Mouse (Mus musculus) olfactory bulb, adult 2 months (tissue): ENCODE data around the gene Gm9803.

ENCODE experiments used
- CTCF ChIP-seq: fragments of 200-500 bp; IDR thresholded peaks from 2 replicates; pipeline ENCODE4 v1.5.1; 2012; ENCODE audit warnings: low read depth, mild to moderate bottlenecking, low read length, moderate library complexity; ENCODE audit not compliant: insufficient read depth
- POLR2A ChIP-seq: fragments of 200-500 bp; IDR thresholded peaks from 2 replicates; pipeline ENCODE4 v1.6.1; 2012; ENCODE audit warnings: mild to moderate bottlenecking, low read depth, low read length, moderate library complexity; ENCODE audit not compliant: insufficient read depth

DNA sequence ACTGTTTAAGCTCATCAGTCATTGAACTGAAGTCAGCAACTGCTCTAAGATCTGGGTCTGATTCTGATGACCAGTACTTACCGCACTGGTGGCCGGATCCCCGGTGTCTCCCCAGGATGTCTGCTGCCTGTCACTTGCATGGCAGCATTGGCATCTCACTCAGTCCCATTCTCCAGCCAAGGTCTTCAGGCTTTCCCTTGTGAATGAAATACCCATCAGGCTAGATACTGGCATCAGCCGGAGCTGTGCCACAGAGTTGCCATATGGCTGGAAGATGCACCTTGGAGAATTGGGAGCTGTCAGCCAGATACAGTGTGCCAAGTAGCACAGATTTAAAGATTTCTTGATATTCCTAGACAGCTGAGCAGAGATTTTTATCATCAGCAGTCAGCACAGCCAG lies 21.3 kb upstream of the Gm9803 start:
- TF ChIP-seq POLR2A (no peak), CTCF (no peak)
